Mouse (Mus musculus): ENCODE data around the gene Gfy.

- TF ChIP-seq POLR2A (IDR thresholded peaks at IDR 0.05; ENCODE audit: borderline replicate concordance, extremely low read depth, low read depth, low read length) (no peak), CTCF (IDR thresholded peaks at IDR 0.05; ENCODE audit: insufficient read depth, low read length) (no peak)
These were observed 13.7 kb downstream of the Gfy start for GRCm38 (mm10) chr7:45165701-45166100.

Data from lung, adult 2 months (tissue).